Comparison of ENCODE assay signal across 21 mouse cellular contexts in the genomic region with DNA sequence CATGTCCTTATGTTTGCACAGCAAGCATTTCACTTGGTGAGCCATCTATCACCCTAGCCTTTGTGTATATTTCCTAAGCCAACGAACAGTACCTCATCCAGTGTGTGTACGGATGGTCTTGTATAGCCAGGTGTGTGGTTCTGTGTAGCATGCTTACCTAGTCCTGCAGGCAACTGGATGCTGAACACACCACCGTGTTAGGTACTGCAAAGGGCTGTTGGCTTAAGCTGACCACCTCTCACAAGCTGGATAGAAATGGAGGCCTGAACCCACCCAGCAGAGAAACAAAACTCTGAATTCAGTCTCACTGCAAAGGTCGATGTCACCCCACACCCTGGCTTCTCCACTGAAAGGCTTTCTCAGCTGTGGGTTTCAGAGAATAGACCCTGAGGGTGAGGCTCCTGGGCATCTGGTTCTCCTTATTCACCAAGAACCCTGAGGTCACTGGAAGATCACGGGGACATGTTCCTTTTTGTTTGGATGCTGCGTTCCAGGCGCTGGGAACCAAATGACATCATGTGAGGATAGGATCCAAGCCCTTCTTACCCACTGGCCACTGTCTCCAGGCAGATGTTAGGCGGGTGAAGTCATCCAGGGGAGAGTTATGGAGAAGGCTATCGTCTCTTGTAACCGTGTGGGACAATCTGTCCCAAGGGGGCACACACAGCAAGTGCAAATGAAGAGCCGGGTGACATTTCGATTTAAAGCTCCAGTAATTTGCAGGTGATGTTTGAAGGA.
A peak's percentile ranks its signal among the peaks of the same experiment; 100 is the strongest.
DNase-seq lines count a peak whose midpoint lies in the region; ATAC-seq and TF ChIP-seq lines count a peak whose summit lies in the region.
"Had no signal": no experiment of that assay in that cellular context is flagged by ENCODE, and none has a peak within 500 bp of the region (broad histone marks: within the 10 kb centered on the region; RNA-seq: fewer than 3 reads in every experiment).

No protein-coding gene starts in this region.

- intact Hi-C loops in heart, postnatal 36 days (cut with DNase I): no loop called here
- intact Hi-C loops in gastrocnemius, adult 2 months (cut with DNase I): no loop called here
- intact Hi-C loops in heart, postnatal 14 days (cut with DNase I): no loop called here

- peak overlapping the region; percentile 64 for H3K27ac ChIP-seq in gastrocnemius, adult 2 months
- H3K27ac ChIP-seq: forebrain, embryonic 13.5 days; hindbrain, embryonic 14.5 days; left cerebral cortex, adult 2 months; stomach, embryonic 15.5 days had no signal

- H3K4me3 ChIP-seq in gastrocnemius, adult 2 months: no peak overlapping the region
- H3K4me3 ChIP-seq: forebrain, embryonic 13.5 days; left cerebral cortex, adult 2 months; stomach, embryonic 15.5 days had no signal

- ATAC-seq in CD4-positive, CD25-positive, alpha-beta regulatory T cell, adult 4 months: no peak
- ATAC-seq: forebrain, embryonic 13.5 days; inflammation-experienced regulatory T-cells, adult 6 months had no signal

- TF ChIP-seq CTCF in gastrocnemius, adult 2 months (IDR thresholded peaks at IDR 0.05): no peak

- peak; percentile 98 for DNase-seq in heart, adult 11 months
- DNase-seq in heart, postnatal 36 days: no peak
- peak; percentile 71 for DNase-seq in lung, postnatal 10 days
- no peak for DNase-seq in lung, postnatal 14 days
- peak; percentile 68 for DNase-seq in gastrocnemius, adult 2 months
- DNase-seq in heart, postnatal 14 days: peak; percentile 53 to 55
- DNase-seq in embryo, embryonic 11 days: no peak
- DNase-seq: adrenal gland, adult 2 months; cerebellum, adult 11-12 months; cerebellum, postnatal 25 days; kidney, adult 18-20 months; kidney, postnatal 4 days; left cerebral cortex, postnatal 4 days; right cerebral cortex, postnatal 4 days; thymus, postnatal 25 days had no signal

Comparison
In these comparisons a context has a peak if more than half of its experiments do, and no peak if none do; other contexts are left out.
1. DNase-seq: peak in heart, adult 11 months (single experiment), lung, postnatal 10 days (single experiment), gastrocnemius, adult 2 months (single experiment) and heart, postnatal 14 days (2 of 2); none in heart, postnatal 36 days (0 of 2), lung, postnatal 14 days (single experiment) and embryo, embryonic 11 days (single experiment).